Mouse (Mus musculus) heart, embryonic 12.5 days (tissue): ENCODE results near the gene Dgkb. TPM values are rescaled to one million over a fixed set of nuclear protein-coding genes. Genes with fewer than 3 reads are reported as not detected.

Source experiments
- ATAC-seq: fragments of 200-750 bp; cut with Nextera tagmentation; 2 replicates; pipeline ENCODE4 v1.8.0; 2017; ENCODE audit warnings: moderate TSS enrichment, moderate library complexity; ENCODE audit not compliant: insufficient number of reproducible peaks, low FRiP score
- H3K27ac ChIP-seq: fragments of 300-500 bp; sonication (generic); 2 replicates; pipeline ENCODE4 v1.5.1; 2016; ENCODE audit warnings: mild to moderate bottlenecking, moderate library complexity; ENCODE audit not compliant: poor library complexity, severe bottlenecking
- H3K27me3 ChIP-seq: fragments of 300-500 bp; sonication (generic); replicated peaks from 2 replicates; pipeline ENCODE4 v1.6.1; 2016; ENCODE audit warnings: mild to moderate bottlenecking, moderate library complexity
- H3K36me3 ChIP-seq: fragments of 300-500 bp; sonication (generic); 2 replicates; pipeline ENCODE4 v1.6.1; 2016; ENCODE audit warnings: mild to moderate bottlenecking, moderate library complexity
- H3K4me1 ChIP-seq: fragments of 300-500 bp; sonication (generic); replicated peaks from 2 replicates; pipeline ENCODE4 v1.6.1; 2016; ENCODE audit warnings: mild to moderate bottlenecking
- H3K4me2 ChIP-seq: fragments of 300-500 bp; sonication (generic); 2 replicates; pipeline ENCODE4 v1.6.1; 2016; ENCODE audit warnings: mild to moderate bottlenecking, moderate library complexity
- H3K4me3 ChIP-seq: fragments of 300-500 bp; sonication (generic); 2 replicates; pipeline ENCODE4 v1.5.1; 2016; ENCODE audit warnings: mild to moderate bottlenecking
- H3K9ac ChIP-seq: fragments of 300-500 bp; sonication (generic); 2 replicates; pipeline ENCODE4 v1.6.1; 2016; ENCODE audit warnings: mild to moderate bottlenecking, moderate library complexity
- H3K9me3 ChIP-seq: fragments of 300-500 bp; sonication (generic); replicated peaks from 2 replicates; pipeline ENCODE4 v1.6.1; 2016; ENCODE audit warnings: mild to moderate bottlenecking, moderate library complexity
- WGBS: fragments of 180-500 bp; shearing (Covaris S2); methylation state at CpG from one replicate; pipeline ENCODE4 v1.1.7; 2016; 5-methylcytosine and 5-hydroxymethylcytosine counted together
- polyA plus RNA-seq: library from polyadenylated mRNA; unstranded; fragments of >200 nt; fragmentation: Nextera tagmentation; extraction: Ambion mirVana; gene quantifications from 2 replicates; pipeline ENCODE4 v1.2.1, GENCODE M21; 2016

The Dgkb gene
- polyA plus RNA-seq, 1 experiment from 2014 or later, result 0.13 TPM

DNA sequence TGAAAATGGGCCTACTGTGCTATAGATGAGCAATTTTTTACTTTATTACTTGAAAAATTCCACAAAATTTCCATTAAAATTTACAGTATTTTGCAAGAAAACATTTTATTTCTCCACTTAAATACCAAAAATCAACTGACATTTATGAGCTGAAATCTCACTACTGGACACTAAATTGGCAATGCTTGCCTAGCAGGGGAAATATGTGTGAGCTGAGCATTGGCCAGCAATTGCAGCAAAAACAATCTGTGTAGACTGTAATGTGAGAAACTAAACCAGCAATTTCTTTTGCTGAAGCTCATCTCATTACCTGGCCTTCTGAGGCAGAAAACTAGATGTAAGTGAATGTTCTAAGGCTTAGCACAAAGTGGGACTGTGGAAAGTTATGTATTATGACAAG lies 651.1 kb downstream of the Dgkb start:
- no peak overlapping the region for H3K4me3 ChIP-seq
- no peaks in the 10 kb centered on the region for H3K4me1 ChIP-seq
- no peaks in the 10 kb centered on the region for H3K27me3 ChIP-seq
- H3K9ac ChIP-seq, result no peak overlapping the region
- 0 out of 2 replicates have a peak, but pooled peaks cover 2% of the 10 kb centered on the region for H3K9me3 ChIP-seq
- no peak overlapping the region for H3K27ac ChIP-seq
- H3K36me3 ChIP-seq, result no peaks in the 10 kb centered on the region
- no peak overlapping the region for H3K4me2 ChIP-seq
- ATAC-seq, result no peak

DNA sequence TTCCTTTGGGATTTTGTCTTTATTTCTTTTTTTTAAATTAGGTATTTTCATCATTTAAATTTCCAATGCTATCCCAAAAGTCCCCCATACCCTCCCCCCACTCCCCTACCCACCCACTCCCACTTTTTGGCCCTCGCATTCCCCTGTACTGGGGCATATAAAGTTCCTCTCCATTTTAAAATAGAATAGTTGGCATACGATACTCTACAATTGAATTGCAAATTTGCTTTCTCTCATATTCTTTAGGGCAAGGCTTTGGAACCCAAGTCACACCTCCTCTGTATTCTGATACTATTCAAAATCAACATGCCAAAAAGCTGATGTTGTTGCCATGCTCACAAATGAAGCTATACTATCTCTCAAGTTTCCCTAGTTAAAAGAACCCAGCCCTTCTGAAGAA lies 679.7 kb downstream of the Dgkb start:
- Histone ChIP-seq H3K27ac (no peak overlapping the region), H3K4me2 (no peak overlapping the region), H3K9me3 (no peaks in the 10 kb centered on the region), H3K4me1 (no peaks in the 10 kb centered on the region), H3K4me3 (no peak overlapping the region), H3K36me3 (no peaks in the 10 kb centered on the region), H3K9ac (no peak overlapping the region), H3K27me3 (no peaks in the 10 kb centered on the region)
- WGBS, result 83% methylated on average over 2 of the region's 2 CpGs
- ATAC-seq, result no peak

DNA sequence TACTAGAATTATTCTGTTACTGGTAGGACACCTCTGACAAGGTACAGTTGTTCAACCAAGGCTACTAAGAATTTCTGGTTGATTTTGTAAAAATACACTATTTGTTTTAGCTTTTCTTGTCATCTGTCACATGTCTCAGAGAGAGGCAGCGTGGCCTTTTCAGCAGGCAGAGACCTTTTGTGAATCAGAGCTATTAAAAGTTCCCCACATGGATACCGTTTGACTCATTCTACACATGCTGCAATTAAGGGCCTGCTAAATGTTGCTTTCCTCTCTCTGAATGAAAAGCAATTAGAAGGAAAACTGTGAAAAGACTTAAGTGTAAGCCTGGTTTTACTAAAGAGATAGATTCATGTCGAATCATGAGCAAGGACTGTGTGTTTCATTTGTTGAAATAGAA lies 683.4 kb downstream of the Dgkb start:
- Histone ChIP-seq H3K36me3 (no peaks in the 10 kb centered on the region), H3K27me3 (no peaks in the 10 kb centered on the region), H3K9ac (no peak overlapping the region), H3K4me1 (no peaks in the 10 kb centered on the region), H3K9me3 (no peaks in the 10 kb centered on the region), H3K4me2 (no peak overlapping the region), H3K4me3 (no peak overlapping the region), H3K27ac (no peak overlapping the region)
- ATAC-seq, result no peak
- WGBS, result 63% methylated on average over 3 of the region's 3 CpGs

DNA sequence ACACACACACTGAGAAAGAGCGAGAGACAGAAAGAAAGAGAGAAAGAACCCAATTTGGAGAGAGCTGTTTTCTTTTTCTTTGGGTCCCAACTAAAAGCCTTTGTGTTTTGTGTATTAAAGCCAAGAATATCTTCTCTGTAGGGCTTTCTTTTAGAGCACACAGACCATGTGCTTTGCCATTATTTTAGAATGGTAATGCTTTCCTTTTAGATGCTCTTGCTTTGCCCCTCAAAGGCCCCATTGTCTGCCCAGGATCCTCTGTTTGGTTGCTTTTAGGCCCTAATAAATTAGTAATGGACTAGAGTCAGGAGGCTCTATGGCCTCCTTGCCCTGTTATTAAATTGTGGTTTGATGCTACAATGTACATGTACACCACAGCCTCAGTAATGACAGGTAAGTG lies 690.7 kb downstream of the Dgkb start:
- 29% methylated on average over 1 of the region's 1 CpGs for WGBS

DNA sequence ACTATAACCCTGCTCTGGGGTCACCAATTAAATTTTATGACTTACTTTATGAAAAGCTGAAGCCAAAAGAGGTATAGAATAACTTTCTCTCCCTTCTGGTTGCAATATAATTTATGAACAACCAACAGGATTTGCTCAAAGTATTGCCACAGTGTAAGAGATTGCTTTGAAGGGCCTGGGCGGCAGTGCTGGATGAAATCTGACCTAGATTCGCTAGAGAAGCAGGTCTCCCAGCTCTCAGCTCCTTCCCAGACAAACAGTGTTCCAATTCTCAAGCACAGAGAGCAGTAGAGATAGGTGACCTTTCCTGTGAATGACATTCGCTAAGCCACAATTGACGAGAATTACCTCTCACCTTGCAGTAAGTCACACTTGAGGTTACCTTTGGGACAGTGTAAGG lies 727.9 kb downstream of the Dgkb start:
- no peak overlapping the region for H3K9ac ChIP-seq
- no peak overlapping the region for H3K27ac ChIP-seq
- no peaks in the 10 kb centered on the region for H3K27me3 ChIP-seq
- no peaks in the 10 kb centered on the region for H3K9me3 ChIP-seq
- H3K36me3 ChIP-seq, result no peaks in the 10 kb centered on the region
- no peak for ATAC-seq
- WGBS, result 60% methylated on average over 4 of the region's 4 CpGs
- H3K4me3 ChIP-seq, result no peak overlapping the region
- H3K4me2 ChIP-seq, result no peak overlapping the region
- H3K4me1 ChIP-seq, result no peaks in the 10 kb centered on the region

More for the DNA sequence above, 690.7 kb downstream of the Dgkb start:
- Histone ChIP-seq H3K4me2 (no peak overlapping the region), H3K4me1 (no peaks in the 10 kb centered on the region), H3K9ac (no peak overlapping the region), H3K9me3 (no peaks in the 10 kb centered on the region), H3K36me3 (no peaks in the 10 kb centered on the region), H3K27me3 (no peaks in the 10 kb centered on the region), H3K27ac (no peak overlapping the region), H3K4me3 (no peak overlapping the region)
- ATAC-seq, result no peak

DNA sequence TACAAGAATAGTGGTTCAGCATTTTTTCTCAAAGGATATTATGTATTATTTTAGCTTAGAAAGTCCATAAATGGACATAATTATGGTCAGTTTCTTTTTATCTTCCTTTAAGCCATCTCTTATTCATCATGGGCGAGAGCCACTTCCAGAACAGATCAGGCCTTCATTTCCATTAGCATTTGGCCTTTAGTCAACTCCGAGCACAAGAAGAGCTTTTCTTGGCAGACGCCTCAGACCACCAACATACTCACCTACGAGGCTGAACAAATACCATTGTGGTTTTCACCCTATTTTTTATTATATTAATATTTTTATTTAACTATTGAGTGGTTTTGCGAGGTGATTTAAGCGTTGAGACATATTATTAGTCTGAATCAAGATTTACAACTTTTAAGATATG lies 759.6 kb downstream of the Dgkb start:
- ATAC-seq, result no peak
- Histone ChIP-seq H3K4me3 (no peak overlapping the region), H3K27ac (no peak overlapping the region), H3K4me2 (no peak overlapping the region), H3K27me3 (no peaks in the 10 kb centered on the region), H3K4me1 (no peaks in the 10 kb centered on the region), H3K9me3 (no peaks in the 10 kb centered on the region), H3K36me3 (no peaks in the 10 kb centered on the region), H3K9ac (no peak overlapping the region)
- 70% methylated on average over 6 of the region's 6 CpGs for WGBS

DNA sequence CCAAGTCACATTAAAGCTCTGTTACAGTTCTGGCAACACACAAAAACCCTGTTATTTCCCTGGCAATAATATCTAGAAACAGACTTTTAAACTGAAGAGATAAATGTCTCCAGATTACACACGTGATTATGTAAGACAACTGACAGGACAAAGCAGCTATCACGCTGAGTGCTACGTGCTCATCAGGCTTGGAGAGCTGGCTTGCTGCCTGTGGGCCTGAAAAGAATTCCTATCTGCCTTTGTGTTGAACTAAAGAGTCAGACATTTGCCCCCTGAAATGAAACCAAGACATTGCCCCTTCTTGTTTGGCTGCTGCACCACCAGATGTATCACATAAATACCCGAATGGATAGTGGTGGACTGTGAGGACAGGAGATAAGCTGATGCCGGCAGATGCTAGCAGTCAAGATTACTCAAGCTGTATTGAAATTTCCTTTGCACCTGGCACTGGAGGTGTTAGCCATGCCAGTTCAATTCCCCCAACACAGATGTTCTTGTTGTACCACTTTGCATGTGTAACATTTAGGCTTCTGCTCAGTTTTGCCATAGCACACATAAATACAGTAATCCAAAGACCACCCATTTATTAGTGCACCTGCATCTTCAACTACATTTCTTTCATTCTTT lies 761.8 kb downstream of the Dgkb start:
- Histone ChIP-seq H3K9ac (no peak overlapping the region), H3K27ac (no peak overlapping the region), H3K27me3 (no peaks in the 10 kb centered on the region), H3K4me2 (no peak overlapping the region), H3K9me3 (no peaks in the 10 kb centered on the region), H3K36me3 (no peaks in the 10 kb centered on the region), H3K4me1 (no peaks in the 10 kb centered on the region), H3K4me3 (no peak overlapping the region)
- no peak for ATAC-seq
- 46% methylated on average over 5 of the region's 5 CpGs for WGBS

- 65% methylated on average over 4 of the region's 4 CpGs for WGBS
- Histone ChIP-seq H3K27ac (no peak overlapping the region), H3K27me3 (no peaks in the 10 kb centered on the region), H3K9ac (no peak overlapping the region), H3K36me3 (no peaks in the 10 kb centered on the region), H3K4me3 (no peak overlapping the region), H3K9me3 (no peaks in the 10 kb centered on the region), H3K4me1 (no peaks in the 10 kb centered on the region), H3K4me2 (no peak overlapping the region)
- no peak for ATAC-seq
These were observed 768.9 kb downstream of the Dgkb start for GRCm38 (mm10) chr12:38586368-38586865.

DNA sequence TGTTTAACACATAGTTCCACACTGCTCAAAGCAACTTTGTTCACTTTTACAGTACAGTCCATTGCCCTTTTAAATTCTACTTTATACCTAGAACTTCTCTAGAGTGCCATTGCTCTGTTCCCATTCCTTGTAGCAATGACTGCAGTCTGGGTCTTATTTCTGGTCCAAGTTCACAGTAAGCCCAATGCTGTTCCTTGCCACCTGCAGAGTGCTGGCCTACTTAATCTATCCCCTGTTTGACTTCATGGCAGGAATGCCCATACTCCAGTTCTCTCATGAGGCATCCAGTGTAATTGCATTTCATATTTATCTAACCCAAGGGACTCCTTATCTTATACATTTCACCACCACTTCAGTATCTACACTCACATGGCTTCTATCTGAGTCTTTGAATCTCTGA lies 772.4 kb downstream of the Dgkb start:
- H3K27ac ChIP-seq, result no peak overlapping the region
- H3K27me3 ChIP-seq, result no peaks in the 10 kb centered on the region
- H3K9me3 ChIP-seq, result no peaks in the 10 kb centered on the region
- peaks cover 8% of the 10 kb centered on the region for H3K4me1 ChIP-seq
- no peak overlapping the region for H3K9ac ChIP-seq
- no peak overlapping the region for H3K4me2 ChIP-seq
- H3K36me3 ChIP-seq, result no peaks in the 10 kb centered on the region
- no peak for ATAC-seq
- no peak overlapping the region for H3K4me3 ChIP-seq

GRCm38 (mm10) chr12:38593653-38594052 lies 776.1 kb downstream of the Dgkb start:
- H3K36me3 ChIP-seq, result no peaks in the 10 kb centered on the region
- no peaks in the 10 kb centered on the region for H3K27me3 ChIP-seq
- no peak overlapping the region for H3K27ac ChIP-seq
- WGBS, result 81% methylated on average over 2 of the region's 2 CpGs
- H3K4me2 ChIP-seq, result no peak overlapping the region
- peaks cover 8% of the 10 kb centered on the region for H3K4me1 ChIP-seq
- no peak for ATAC-seq
- H3K4me3 ChIP-seq, result no peak overlapping the region
- H3K9ac ChIP-seq, result no peak overlapping the region
- H3K9me3 ChIP-seq, result no peaks in the 10 kb centered on the region

DNA sequence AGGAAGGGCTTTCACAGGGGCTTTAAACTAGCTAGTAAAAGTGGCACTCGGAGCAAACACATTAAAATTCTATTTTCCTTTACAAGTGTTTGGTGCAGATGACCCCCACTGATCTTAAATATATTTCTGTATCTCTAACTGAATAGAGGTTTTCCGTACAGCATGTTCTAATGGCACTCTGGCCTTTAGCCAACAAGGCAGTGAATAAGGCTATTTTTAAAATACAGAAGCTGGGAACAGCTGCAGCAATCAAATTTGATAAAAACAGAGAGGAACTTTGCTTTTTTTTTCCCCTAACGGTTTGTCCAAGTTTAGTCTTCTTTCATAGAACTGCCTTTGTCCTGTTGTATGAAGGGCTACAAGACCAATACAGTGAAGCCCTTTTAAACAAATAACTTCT lies 776.5 kb downstream of the Dgkb start:
- Histone ChIP-seq H3K27ac (no peak overlapping the region), H3K9me3 (no peaks in the 10 kb centered on the region), H3K27me3 (no peaks in the 10 kb centered on the region), H3K4me3 (no peak overlapping the region), H3K4me1 (peaks cover 8% of the 10 kb centered on the region), H3K36me3 (no peaks in the 10 kb centered on the region), H3K4me2 (no peak overlapping the region), H3K9ac (no peak overlapping the region)
- ATAC-seq, result no peak
- WGBS, result 23% methylated on average over 3 of the region's 3 CpGs

GRCm38 (mm10) chr12:38596416-38597062 lies 779.0 kb downstream of the Dgkb start:
- Histone ChIP-seq H3K27ac (no peak overlapping the region), H3K27me3 (no peaks in the 10 kb centered on the region), H3K4me2 (no peak overlapping the region), H3K9ac (no peak overlapping the region), H3K4me3 (no peak overlapping the region), H3K4me1 (peaks cover 8% of the 10 kb centered on the region), H3K36me3 (no peaks in the 10 kb centered on the region), H3K9me3 (no peaks in the 10 kb centered on the region)
- no peak for ATAC-seq
- WGBS, result 65% methylated on average over 7 of the region's 7 CpGs
